Mouse (Mus musculus) embryonic facial prominence, embryonic 14.5 days (tissue): Measurements from ENCODE around the gene Vti1a. TPM values are rescaled to one million over a fixed set of nuclear protein-coding genes. Genes with fewer than 3 reads are reported as not detected.

Experiments used
- ATAC-seq: fragments of 200-750 bp; cut with Nextera tagmentation; 2 replicates; pipeline ENCODE4 v1.8.0; 2017; ENCODE audit warnings: low read depth, moderate number of reproducible peaks, moderate TSS enrichment
- DNase-seq: peaks from one replicate; pipeline ENCODE4 v3.0.0-alpha.2; 2015; ENCODE audit warnings: low spot score
- H3K27ac ChIP-seq: fragments of 300-500 bp; sonication (generic); replicated peaks from 2 replicates; pipeline ENCODE4 v1.5.1; 2014; ENCODE audit warnings: low read depth, mild to moderate bottlenecking, low read length, moderate library complexity
- H3K27me3 ChIP-seq: fragments of 300-500 bp; sonication (generic); replicated peaks from 2 replicates; pipeline ENCODE4 v1.6.1; 2014; ENCODE audit warnings: low read length; ENCODE audit not compliant: control insufficient read depth, insufficient read depth
- H3K36me3 ChIP-seq: fragments of 300-500 bp; sonication (generic); 2 replicates; pipeline ENCODE4 v1.6.1; 2014; ENCODE audit warnings: low read length, mixed read lengths; ENCODE audit not compliant: control insufficient read depth, insufficient read depth
- H3K4me1 ChIP-seq: fragments of 300-500 bp; sonication (generic); 2 replicates; pipeline ENCODE4 v1.6.1; 2014; ENCODE audit warnings: antibody characterized with exemption, low read length; ENCODE audit not compliant: control insufficient read depth, insufficient read depth
- H3K4me2 ChIP-seq: fragments of 300-500 bp; sonication (generic); 2 replicates; pipeline ENCODE4 v1.6.1; 2014; ENCODE audit warnings: low read depth, mild to moderate bottlenecking, low read length, moderate library complexity, mixed read lengths
- H3K4me3 ChIP-seq: fragments of 300-500 bp; sonication (generic); 2 replicates; pipeline ENCODE4 v1.5.1; 2014; ENCODE audit warnings: low read depth, mild to moderate bottlenecking, low read length
- H3K9ac ChIP-seq: fragments of 300-500 bp; sonication (generic); 2 replicates; pipeline ENCODE4 v1.6.1; 2014; ENCODE audit warnings: low read depth, mild to moderate bottlenecking, low read length, moderate library complexity, mixed read lengths
- H3K9me3 ChIP-seq: fragments of 300-500 bp; sonication (generic); 2 replicates; pipeline ENCODE4 v1.6.1; 2016; ENCODE audit warnings: low read length; ENCODE audit not compliant: control insufficient read depth
- WGBS: fragments of 180-500 bp; shearing (Covaris S2); extraction: QIAGEN DNeasy Blood & Tissue Kit; methylation state at CpG from one replicate; pipeline ENCODE4 v1.1.7; 2014; 5-methylcytosine and 5-hydroxymethylcytosine counted together
- polyA plus RNA-seq: library from polyadenylated mRNA; unstranded; fragments of >200 nt; fragmentation: Nextera tagmentation; extraction: Ambion mirVana; gene quantifications from 2 replicates; pipeline ENCODE4 v1.2.1, GENCODE M21; 2014

Gene Vti1a
- polyA plus RNA-seq, 1 experiment from 2014 or later, result 17.0 TPM

GRCm38 (mm10) chr19:55286034-55286433 is 30.1 kb upstream of the Vti1a start:
- Histone ChIP-seq H3K4me2 (no peak overlapping the region), H3K9me3 (no peaks in the 10 kb centered on the region), H3K27me3 (no peaks in the 10 kb centered on the region), H3K4me3 (no peak overlapping the region), H3K36me3 (peaks cover 33% of the 10 kb centered on the region), H3K9ac (no peak overlapping the region), H3K4me1 (no peaks in the 10 kb centered on the region), H3K27ac (no peak overlapping the region)
- DNase-seq, result no peak
- ATAC-seq, result no peak
- 68% methylated on average over 4 of the region's 4 CpGs for WGBS

- Histone ChIP-seq H3K4me2 (no peak overlapping the region), H3K9me3 (no peaks in the 10 kb centered on the region), H3K27ac (no peak overlapping the region), H3K4me3 (no peak overlapping the region), H3K36me3 (peaks cover 32% of the 10 kb centered on the region), H3K9ac (no peak overlapping the region), H3K27me3 (no peaks in the 10 kb centered on the region), H3K4me1 (no peaks in the 10 kb centered on the region)
- no peak for DNase-seq
- ATAC-seq, result no peak
Measured at GRCm38 (mm10) chr19:55288974-55289373, 27.1 kb upstream of the Vti1a start.

GRCm38 (mm10) chr19:55290621-55291270 is 25.3 kb upstream of the Vti1a start:
- Histone ChIP-seq H3K4me2 (no peak overlapping the region), H3K27ac (no peak overlapping the region; the same call in 1 of the 2 replicates), H3K4me3 (no peak overlapping the region), H3K9ac (no peak overlapping the region), H3K27me3 (no peaks in the 10 kb centered on the region), H3K4me1 (no peaks in the 10 kb centered on the region), H3K9me3 (no peaks in the 10 kb centered on the region), H3K36me3 (peaks cover 45% of the 10 kb centered on the region)
- ATAC-seq (no peak), DNase-seq (no peak)
- 83% methylated on average over 2 of the region's 2 CpGs for WGBS

- no peak overlapping the region for H3K9ac ChIP-seq
- H3K36me3 ChIP-seq, result peaks cover 58% of the 10 kb centered on the region
- no peak for ATAC-seq
- H3K4me1 ChIP-seq, result no peaks in the 10 kb centered on the region
- DNase-seq, result no peak
- no peak overlapping the region for H3K4me2 ChIP-seq
- H3K27ac ChIP-seq, result no peak overlapping the region
- no peaks in the 10 kb centered on the region for H3K9me3 ChIP-seq
- H3K27me3 ChIP-seq, result no peaks in the 10 kb centered on the region
- WGBS, result 91% methylated on average over 2 of the region's 2 CpGs
- no peak overlapping the region for H3K4me3 ChIP-seq
Measured at GRCm38 (mm10) chr19:55292210-55292850, 23.8 kb upstream of the Vti1a start.

GRCm38 (mm10) chr19:55293175-55293574 is 22.9 kb upstream of the Vti1a start:
- Histone ChIP-seq H3K27me3 (no peaks in the 10 kb centered on the region), H3K36me3 (peaks cover 57% of the 10 kb centered on the region), H3K4me3 (no peak overlapping the region), H3K27ac (no peak overlapping the region), H3K4me2 (no peak overlapping the region), H3K9ac (no peak overlapping the region), H3K9me3 (no peaks in the 10 kb centered on the region), H3K4me1 (no peaks in the 10 kb centered on the region)
- DNase-seq (no peak), ATAC-seq (no peak)
- WGBS, result 38% methylated on average over 4 of the region's 4 CpGs

- ATAC-seq, result no peak
- Histone ChIP-seq H3K4me2 (no peak overlapping the region), H3K4me1 (no peaks in the 10 kb centered on the region), H3K9ac (no peak overlapping the region), H3K36me3 (peaks cover 52% of the 10 kb centered on the region), H3K27ac (no peak overlapping the region), H3K4me3 (no peak overlapping the region), H3K9me3 (no peaks in the 10 kb centered on the region), H3K27me3 (no peaks in the 10 kb centered on the region)
- no peak for DNase-seq
- WGBS, result 88% methylated on average over 9 of the region's 9 CpGs
Measured at GRCm38 (mm10) chr19:55295075-55295474, 21.0 kb upstream of the Vti1a start.

GRCm38 (mm10) chr19:55295556-55295955 is 20.5 kb upstream of the Vti1a start:
- DNase-seq (no peak), ATAC-seq (no peak)
- 83% methylated on average over 3 of the region's 3 CpGs for WGBS
- H3K9ac ChIP-seq, result no peak overlapping the region
- H3K27me3 ChIP-seq, result no peaks in the 10 kb centered on the region
- H3K9me3 ChIP-seq, result no peaks in the 10 kb centered on the region
- H3K4me1 ChIP-seq, result no peaks in the 10 kb centered on the region
- H3K36me3 ChIP-seq, result peaks cover 54% of the 10 kb centered on the region
- no peak overlapping the region for H3K4me3 ChIP-seq
- H3K4me2 ChIP-seq, result no peak overlapping the region
- H3K27ac ChIP-seq, result no peak overlapping the region

GRCm38 (mm10) chr19:55296301-55296700 is 19.8 kb upstream of the Vti1a start:
- no peaks in the 10 kb centered on the region for H3K27me3 ChIP-seq
- H3K4me2 ChIP-seq, result no peak overlapping the region
- no peaks in the 10 kb centered on the region for H3K4me1 ChIP-seq
- no peak for DNase-seq
- no peak overlapping the region for H3K4me3 ChIP-seq
- WGBS, result 94% methylated on average over 2 of the region's 2 CpGs
- H3K27ac ChIP-seq, result no peak overlapping the region
- no peak overlapping the region for H3K9ac ChIP-seq
- H3K36me3 ChIP-seq, result peaks cover 61% of the 10 kb centered on the region
- ATAC-seq, result no peak
- no peaks in the 10 kb centered on the region for H3K9me3 ChIP-seq

GRCm38 (mm10) chr19:55297489-55297888 is 18.6 kb upstream of the Vti1a start:
- Histone ChIP-seq H3K36me3 (peaks cover 68% of the 10 kb centered on the region), H3K27ac (no peak overlapping the region), H3K9ac (no peak overlapping the region), H3K9me3 (no peaks in the 10 kb centered on the region), H3K27me3 (no peaks in the 10 kb centered on the region), H3K4me2 (no peak overlapping the region), H3K4me1 (no peaks in the 10 kb centered on the region), H3K4me3 (no peak overlapping the region)
- no peak for DNase-seq
- no peak for ATAC-seq
- 93% methylated on average over 2 of the region's 2 CpGs for whole genome bisulfite sequencing
